Mouse (Mus musculus) embryonic facial prominence, embryonic 11.5 days (tissue): ENCODE results near the gene Trat1. TPM values are rescaled to one million over a fixed set of nuclear protein-coding genes. Genes with fewer than 3 reads are reported as not detected.

Source experiments
- ATAC-seq: fragments of 200-750 bp; cut with Nextera tagmentation; replicated peaks from 2 replicates; pipeline ENCODE4 v1.8.0; 2017; ENCODE audit warnings: low read depth; ENCODE audit not compliant: insufficient number of reproducible peaks, low FRiP score, low TSS enrichment
- DNase-seq: peaks from one replicate; pipeline ENCODE4 v3.0.0-alpha.2; 2015; ENCODE audit warnings: low spot score
- H3K27ac ChIP-seq: fragments of 300-500 bp; sonication (generic); replicated peaks from 2 replicates; pipeline ENCODE4 v1.5.1; 2014; ENCODE audit warnings: mild to moderate bottlenecking, low read depth, low read length, control low read depth
- H3K27me3 ChIP-seq: fragments of 300-500 bp; sonication (generic); 2 replicates; pipeline ENCODE4 v1.6.1; 2014; ENCODE audit warnings: mild to moderate bottlenecking, low read length, moderate library complexity, mixed read lengths; ENCODE audit not compliant: control insufficient read depth, insufficient read depth
- H3K36me3 ChIP-seq: fragments of 300-500 bp; sonication (generic); replicated peaks from 2 replicates; pipeline ENCODE4 v1.6.1; 2014; ENCODE audit warnings: low read depth, mild to moderate bottlenecking, low read length, moderate library complexity, mixed read lengths; ENCODE audit not compliant: control insufficient read depth, insufficient read depth
- H3K4me1 ChIP-seq: fragments of 300-500 bp; sonication (generic); 2 replicates; pipeline ENCODE4 v1.6.1; 2014; ENCODE audit warnings: low read length, mixed read lengths; ENCODE audit not compliant: control insufficient read depth, insufficient read depth
- H3K4me2 ChIP-seq: fragments of 300-500 bp; sonication (generic); 2 replicates; pipeline ENCODE4 v1.6.1; 2014; ENCODE audit warnings: low read depth, mild to moderate bottlenecking, control low read depth, low read length, moderate library complexity
- H3K4me3 ChIP-seq: fragments of 300-500 bp; sonication (generic); 2 replicates; pipeline ENCODE4 v1.5.1; 2014; ENCODE audit warnings: low read depth, low read length, control low read depth
- H3K9ac ChIP-seq: fragments of 300-500 bp; sonication (generic); replicated peaks from 2 replicates; pipeline ENCODE4 v1.6.1; 2014; ENCODE audit warnings: mild to moderate bottlenecking, control low read depth, low read length
- H3K9me3 ChIP-seq: fragments of 300-500 bp; sonication (generic); replicated peaks from 2 replicates; pipeline ENCODE4 v1.6.1; 2016; ENCODE audit warnings: mild to moderate bottlenecking, low read length, inconsistent platforms, mixed read lengths; ENCODE audit not compliant: control insufficient read depth
- WGBS: fragments of 180-500 bp; shearing (Covaris S2); extraction: QIAGEN DNeasy Blood & Tissue Kit; methylation state at CpG from one replicate; pipeline ENCODE4 v1.1.7; 2014; 5-methylcytosine and 5-hydroxymethylcytosine counted together
- polyA plus RNA-seq: library from polyadenylated mRNA; unstranded; fragments of >200 nt; fragmentation: Nextera tagmentation; extraction: Ambion mirVana; gene quantifications from 2 replicates; pipeline ENCODE4 v1.2.1, GENCODE M21; 2014

The Trat1 gene
- not detected in 2 replicates for polyA plus RNA-seq

- H3K4me3 ChIP-seq = no peak within 1 kb of the TSS
- no peak within 1 kb of the TSS for H3K4me2 ChIP-seq
- ATAC-seq (no peak), DNase-seq (no peak)
- H3K9ac ChIP-seq = no peak within 1 kb of the TSS
- no peaks in the 10 kb centered on the region for H3K36me3 ChIP-seq
- H3K4me1 ChIP-seq = no peaks in the 10 kb centered on the region
- 82% methylated on average over 3 of the region's 3 CpGs for WGBS
- no peak within 1 kb of the TSS for H3K27ac ChIP-seq
- H3K9me3 ChIP-seq = no peaks in the 10 kb centered on the region
- H3K27me3 ChIP-seq = no peaks in the 10 kb centered on the region
Measured at GRCm38 (mm10) chr16:48771971-48772445, at the start of gene Trat1. Gene Trat1, minus strand, starts transcription at chr16:48772021.

DNA sequence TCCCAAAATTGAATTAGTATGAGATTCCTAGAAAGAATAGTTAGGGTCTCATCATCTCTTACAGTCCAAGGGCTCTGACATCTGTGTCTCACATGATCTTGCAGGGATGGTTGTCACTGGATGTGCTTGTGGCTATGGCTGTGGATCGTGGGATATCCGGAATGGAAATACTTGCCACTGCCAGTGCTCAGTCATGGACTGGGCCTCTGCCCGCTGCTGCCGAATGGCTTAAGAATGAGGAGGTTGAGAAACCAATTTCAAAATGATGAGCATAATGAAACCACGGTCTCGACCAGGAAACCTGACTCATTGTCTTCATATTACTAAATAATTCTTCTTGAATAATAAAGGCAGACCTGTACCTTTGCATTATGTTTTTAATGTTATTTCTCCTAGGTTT, 46.7 kb upstream of the Trat1 start:
- ATAC-seq (no peak), DNase-seq (no peak)
- no peak overlapping the region for H3K9ac ChIP-seq
- H3K4me1 ChIP-seq = no peaks in the 10 kb centered on the region
- no peaks in the 10 kb centered on the region for H3K9me3 ChIP-seq
- no peak overlapping the region for H3K4me2 ChIP-seq
- WGBS = 94% methylated on average over 6 of the region's 6 CpGs
- no peaks in the 10 kb centered on the region for H3K27me3 ChIP-seq
- H3K4me3 ChIP-seq = no peak overlapping the region
- H3K27ac ChIP-seq = no peak overlapping the region
- no peaks in the 10 kb centered on the region for H3K36me3 ChIP-seq

DNA sequence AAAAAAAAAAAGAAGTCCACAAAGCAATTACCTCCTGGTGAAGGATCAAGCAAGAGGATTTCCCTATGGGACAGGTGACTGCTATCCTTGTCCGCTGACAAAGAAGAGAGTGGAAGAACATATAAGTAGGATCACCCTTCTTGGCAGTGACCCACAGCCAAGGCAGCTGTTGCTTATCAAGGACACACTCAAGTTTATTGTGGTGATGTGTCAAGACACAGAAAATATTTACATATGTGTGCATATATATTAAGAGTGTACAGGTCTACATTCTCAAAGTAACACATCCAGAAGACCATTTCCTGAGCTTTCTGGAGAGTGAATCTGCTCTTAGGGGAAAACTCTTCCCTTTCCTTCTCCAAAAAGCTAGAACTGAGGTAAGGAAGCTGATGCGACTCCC, 44.9 kb upstream of the Trat1 start, which contains the start of gene Retnlb:
Gene Retnlb, plus strand, starts transcription at position 162 of the 400 bp plus-strand sequence.
- Histone ChIP-seq H3K27me3 (no peaks in the 10 kb centered on the region), H3K9ac (no peak within 1 kb of the TSS), H3K4me3 (no peak within 1 kb of the TSS), H3K27ac (no peak within 1 kb of the TSS), H3K4me1 (no peaks in the 10 kb centered on the region), H3K4me2 (no peak within 1 kb of the TSS), H3K36me3 (no peaks in the 10 kb centered on the region), H3K9me3 (no peaks in the 10 kb centered on the region)
- no peak for DNase-seq
- ATAC-seq = no peak
- WGBS = 95% methylated on average over 2 of the region's 2 CpGs

- H3K4me1 ChIP-seq = no peaks in the 10 kb centered on the region
- H3K36me3 ChIP-seq = no peaks in the 10 kb centered on the region
- H3K9me3 ChIP-seq = no peaks in the 10 kb centered on the region
- no peak overlapping the region for H3K4me2 ChIP-seq
- 54% methylated on average over 7 of the region's 7 CpGs for WGBS
- H3K27me3 ChIP-seq = no peaks in the 10 kb centered on the region
- H3K27ac ChIP-seq = no peak overlapping the region
- no peak overlapping the region for H3K4me3 ChIP-seq
- DNase-seq = no peak
- H3K9ac ChIP-seq = no peak overlapping the region
- no peak for ATAC-seq
Measured at GRCm38 (mm10) chr16:48811881-48812436, 40.1 kb upstream of the Trat1 start.

- H3K9me3 ChIP-seq = no peaks in the 10 kb centered on the region
- DNase-seq (peak; percentile 6), ATAC-seq (no peak)
- H3K4me3 ChIP-seq = no peak overlapping the region
- H3K27me3 ChIP-seq = no peaks in the 10 kb centered on the region
- H3K4me2 ChIP-seq = no peak overlapping the region
- H3K36me3 ChIP-seq = no peaks in the 10 kb centered on the region
- WGBS = 57% methylated on average over 2 of the region's 2 CpGs
- no peak overlapping the region for H3K27ac ChIP-seq
- no peak overlapping the region for H3K9ac ChIP-seq
- no peaks in the 10 kb centered on the region for H3K4me1 ChIP-seq
Measured at GRCm38 (mm10) chr16:48809374-48809773, 37.6 kb upstream of the Trat1 start.

DNA sequence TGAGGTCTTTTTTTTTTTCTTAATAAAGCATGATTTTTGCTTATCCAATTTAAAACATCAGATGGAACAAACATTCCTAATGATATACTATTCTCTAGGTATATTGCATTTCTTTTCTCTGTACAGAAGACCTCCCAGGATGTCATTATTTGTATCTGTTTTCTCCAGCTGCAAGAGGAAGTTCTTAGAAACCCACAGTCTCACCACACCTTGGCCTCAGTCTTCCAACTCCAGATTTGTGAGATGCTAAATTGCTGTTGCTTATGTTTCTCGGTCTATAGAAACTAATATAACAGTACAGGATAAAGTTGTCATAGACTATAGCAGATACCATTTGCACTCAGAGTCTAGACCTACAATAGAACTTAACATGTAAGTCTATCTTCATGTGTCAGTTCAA, 34.7 kb upstream of the Trat1 start:
- no peak overlapping the region for H3K27ac ChIP-seq
- no peaks in the 10 kb centered on the region for H3K9me3 ChIP-seq
- H3K4me2 ChIP-seq = no peak overlapping the region
- H3K27me3 ChIP-seq = no peaks in the 10 kb centered on the region
- H3K4me1 ChIP-seq = no peaks in the 10 kb centered on the region
- no peak for DNase-seq
- 83% methylated on average over 1 of the region's 1 CpGs for WGBS
- no peak overlapping the region for H3K4me3 ChIP-seq
- H3K36me3 ChIP-seq = no peaks in the 10 kb centered on the region
- H3K9ac ChIP-seq = no peak overlapping the region
- no peak for ATAC-seq

DNA sequence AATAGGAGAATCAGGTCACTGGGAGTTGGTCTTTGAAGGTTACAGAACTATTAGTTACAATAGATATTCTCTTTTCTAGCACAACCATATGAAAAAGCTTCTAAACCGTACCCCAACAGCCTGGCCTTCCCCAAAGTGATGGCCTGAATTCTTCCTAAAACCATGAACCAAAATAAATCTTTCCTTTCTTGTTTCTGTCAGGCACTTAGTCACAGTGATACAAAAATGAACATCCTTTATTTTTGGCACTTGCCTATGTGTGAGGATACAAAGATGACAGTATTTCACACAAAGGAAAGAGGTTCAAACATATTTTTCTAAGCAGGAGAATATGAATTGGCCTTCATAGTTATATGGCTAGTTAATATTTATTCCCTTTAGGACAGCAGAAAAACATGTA, 33.6 kb upstream of the Trat1 start:
- ATAC-seq = no peak
- no peaks in the 10 kb centered on the region for H3K27me3 ChIP-seq

GRCm38 (mm10) chr16:48800906-48801305, 29.1 kb upstream of the Trat1 start:
- Histone ChIP-seq H3K9me3 (no peaks in the 10 kb centered on the region), H3K4me1 (no peaks in the 10 kb centered on the region), H3K27ac (no peak overlapping the region), H3K9ac (no peak overlapping the region), H3K4me2 (no peak overlapping the region), H3K27me3 (no peaks in the 10 kb centered on the region), H3K36me3 (no peaks in the 10 kb centered on the region), H3K4me3 (no peak overlapping the region)
- DNase-seq (no peak), ATAC-seq (no peak)
- 93% methylated on average over 2 of the region's 2 CpGs for WGBS

More for the DNA sequence above, 33.6 kb upstream of the Trat1 start:
- H3K9me3 ChIP-seq = no peaks in the 10 kb centered on the region
- H3K4me2 ChIP-seq = no peak overlapping the region
- H3K9ac ChIP-seq = no peak overlapping the region
- no peak for DNase-seq
- no peak overlapping the region for H3K27ac ChIP-seq
- H3K4me1 ChIP-seq = no peaks in the 10 kb centered on the region
- no peaks in the 10 kb centered on the region for H3K36me3 ChIP-seq
- WGBS = 76% methylated on average over 1 of the region's 1 CpGs
- H3K4me3 ChIP-seq = no peak overlapping the region
